Mouse (Mus musculus) thymus, adult 2 months (tissue): ENCODE results near the gene Dclk1. TPM values are rescaled to one million over a fixed set of nuclear protein-coding genes. Genes with fewer than 3 reads are reported as not detected.

Source experiments
- DNase-seq: peaks from one replicate; pipeline ENCODE4 v3.0.0; 2021
- H3K27ac ChIP-seq: fragments of 200-500 bp; 2 replicates; pipeline ENCODE4 v1.5.1; 2012; ENCODE audit warnings: low read length, control low read depth; ENCODE audit not compliant: control insufficient read depth, insufficient read depth
- H3K27me3 ChIP-seq: fragments of 200-500 bp; 2 replicates; pipeline ENCODE4 v1.6.1; 2012; ENCODE audit warnings: mild to moderate bottlenecking, low read length, moderate library complexity, mixed read lengths; ENCODE audit not compliant: control insufficient read depth, insufficient read depth
- H3K36me3 ChIP-seq: fragments of 200-500 bp; 2 replicates; pipeline ENCODE4 v1.6.1; 2012; ENCODE audit warnings: mild to moderate bottlenecking, low read length, moderate library complexity; ENCODE audit not compliant: control insufficient read depth, insufficient read depth
- H3K4me1 ChIP-seq: fragments of 200-500 bp; replicated peaks from 2 replicates; pipeline ENCODE4 v1.6.1; 2012; ENCODE audit warnings: low read length; ENCODE audit not compliant: control insufficient read depth, insufficient read depth
- H3K4me3 ChIP-seq: fragments of 200-500 bp; 2 replicates; pipeline ENCODE4 v1.5.1; 2012; ENCODE audit warnings: mild to moderate bottlenecking, low read length, control low read depth, moderate library complexity; ENCODE audit not compliant: control insufficient read depth, insufficient read depth
- CTCF ChIP-seq: fragments of 200-500 bp; IDR thresholded peaks from 2 replicates; pipeline ENCODE4 v1.5.1; 2012; ENCODE audit warnings: mild to moderate bottlenecking, control low read depth, low read length, moderate library complexity, borderline replicate concordance; ENCODE audit not compliant: control insufficient read depth, poor library complexity, insufficient read depth; ENCODE audit errors: extremely low read depth
- POLR2A ChIP-seq: fragments of 200-500 bp; IDR thresholded peaks from 2 replicates; pipeline ENCODE4 v1.6.1; 2012; ENCODE audit warnings: mild to moderate bottlenecking, low read length, control low read depth, moderate library complexity; ENCODE audit not compliant: control insufficient read depth, poor library complexity, insufficient read depth; ENCODE audit errors: extremely low read depth
- WGBS: fragments of 180-500 bp; shearing (Covaris S2); methylation state at CpG from one replicate; pipeline ENCODE4 v1.1.7; 2018; 5-methylcytosine and 5-hydroxymethylcytosine counted together
- polyA plus RNA-seq: library from polyadenylated mRNA; depleted of rRNA; stranded (reverse); fragments of >200 nt; gene quantifications from 2 replicates; pipeline ENCODE4 v1.2.3, GENCODE M21; 2012

The Dclk1 gene
- polyA plus RNA-seq, 1 experiment: 1.6 TPM

DNA sequence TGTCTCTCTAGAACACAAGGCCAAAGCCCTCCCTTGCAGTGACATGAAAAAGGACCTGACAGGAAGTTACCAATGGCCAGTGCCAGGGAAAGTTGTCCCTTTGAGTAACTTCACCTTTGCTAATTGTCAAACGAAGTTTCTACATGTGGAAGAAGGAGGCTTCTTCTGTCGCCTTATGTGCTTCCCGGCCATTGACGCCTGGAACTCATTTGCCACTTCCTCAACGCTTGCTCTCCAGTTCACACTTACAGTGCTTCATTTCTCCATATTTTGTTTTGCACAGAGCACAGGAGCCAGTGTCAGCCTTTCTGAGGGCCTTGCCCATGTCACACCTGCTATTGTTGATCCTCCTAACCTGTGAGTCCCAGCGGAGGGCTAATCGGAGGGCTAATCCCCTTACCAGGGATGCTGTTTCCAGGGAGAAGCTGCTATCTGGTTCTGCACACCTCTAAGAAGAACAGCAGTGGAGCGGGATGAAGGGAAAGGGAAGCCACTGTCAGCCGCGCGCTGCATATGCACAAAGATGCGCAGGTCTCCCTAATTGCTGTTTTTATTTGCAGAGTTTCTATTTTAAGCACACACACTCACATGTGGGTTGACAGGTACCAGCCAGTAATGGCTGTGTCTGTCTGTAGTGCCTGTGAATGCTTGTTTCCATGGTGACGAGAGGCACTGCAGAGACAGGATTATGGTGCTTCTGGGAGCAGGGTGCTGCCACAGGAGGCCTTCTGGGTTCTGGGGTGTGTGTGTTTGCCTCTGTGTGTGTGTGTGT lies 109.3 kb downstream of the Dclk1 start:
- Histone ChIP-seq H3K27me3 (no peaks in the 10 kb centered on the region), H3K36me3 (no peaks in the 10 kb centered on the region), H3K4me3 (no peak overlapping the region), H3K27ac (no peak overlapping the region), H3K4me1 (no peaks in the 10 kb centered on the region)
- TF ChIP-seq POLR2A: no peak
- TF ChIP-seq CTCF: no peak
- WGBS: 87% methylated on average over 13 of the region's 13 CpGs
- DNase-seq: no peak

DNA sequence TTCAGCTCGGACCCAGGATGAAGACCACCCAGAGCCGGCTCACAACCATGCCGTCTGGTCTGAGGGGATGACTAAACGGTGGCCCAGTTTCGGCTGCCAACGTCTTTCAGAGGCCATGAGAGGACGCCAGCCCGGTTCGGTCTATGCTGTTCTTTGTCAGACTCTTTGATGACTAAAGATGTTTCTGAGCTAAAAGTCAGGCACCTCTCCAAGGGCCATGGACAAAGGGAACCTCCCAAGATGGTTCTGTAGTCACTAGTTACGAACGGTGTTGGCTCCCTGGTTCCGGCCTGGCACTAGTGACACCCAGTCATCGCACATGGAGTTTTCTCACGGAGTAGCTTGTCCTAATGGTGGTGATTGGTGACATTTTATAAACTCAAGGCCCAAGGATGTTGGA lies 110.4 kb downstream of the Dclk1 start:
- H3K27ac ChIP-seq: no peak overlapping the region
- WGBS: 97% methylated on average over 14 of the region's 14 CpGs
- DNase-seq: no peak

DNA sequence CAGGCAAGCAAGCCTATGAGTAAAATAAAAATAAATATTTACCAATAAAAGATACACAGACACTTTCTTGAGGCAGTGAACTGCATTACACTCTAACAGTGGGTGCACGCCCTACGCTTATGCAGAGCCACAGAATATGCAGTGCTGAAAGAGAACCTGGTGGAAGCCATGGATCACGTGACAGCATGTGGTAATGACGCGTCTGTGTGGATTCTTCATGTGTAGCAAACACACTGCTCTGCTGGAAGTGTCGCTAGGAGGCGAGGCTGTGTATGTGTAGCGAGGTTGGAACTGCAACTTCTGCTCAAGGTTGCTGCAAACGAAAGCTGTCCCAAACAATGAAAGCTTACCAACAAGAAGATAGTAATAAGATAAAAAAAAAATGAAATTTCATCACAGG lies 111.0 kb downstream of the Dclk1 start:
- no peak overlapping the region for H3K4me3 ChIP-seq
- WGBS: 86% methylated on average over 9 of the region's 9 CpGs
- TF ChIP-seq POLR2A: no peak
- no peak for TF ChIP-seq CTCF
- H3K27me3 ChIP-seq: no peaks in the 10 kb centered on the region
- no peak overlapping the region for H3K27ac ChIP-seq
- H3K4me1 ChIP-seq: no peaks in the 10 kb centered on the region
- no peaks in the 10 kb centered on the region for H3K36me3 ChIP-seq
- no peak for DNase-seq

More for the DNA sequence above, 110.4 kb downstream of the Dclk1 start:
- TF ChIP-seq POLR2A (no peak), CTCF (no peak)
- Histone ChIP-seq H3K4me1 (no peaks in the 10 kb centered on the region), H3K4me3 (no peak overlapping the region), H3K36me3 (no peaks in the 10 kb centered on the region), H3K27me3 (no peaks in the 10 kb centered on the region)

GRCm38 (mm10) chr3:55353909-55354511 lies 111.8 kb downstream of the Dclk1 start:
- H3K4me1 ChIP-seq: no peaks in the 10 kb centered on the region
- TF ChIP-seq POLR2A (no peak), CTCF (no peak)
- H3K4me3 ChIP-seq: no peak overlapping the region
- H3K27me3 ChIP-seq: no peaks in the 10 kb centered on the region
- 85% methylated on average over 13 of the region's 13 CpGs for WGBS
- no peak for DNase-seq
- no peak overlapping the region for H3K27ac ChIP-seq
- H3K36me3 ChIP-seq: no peaks in the 10 kb centered on the region

DNA sequence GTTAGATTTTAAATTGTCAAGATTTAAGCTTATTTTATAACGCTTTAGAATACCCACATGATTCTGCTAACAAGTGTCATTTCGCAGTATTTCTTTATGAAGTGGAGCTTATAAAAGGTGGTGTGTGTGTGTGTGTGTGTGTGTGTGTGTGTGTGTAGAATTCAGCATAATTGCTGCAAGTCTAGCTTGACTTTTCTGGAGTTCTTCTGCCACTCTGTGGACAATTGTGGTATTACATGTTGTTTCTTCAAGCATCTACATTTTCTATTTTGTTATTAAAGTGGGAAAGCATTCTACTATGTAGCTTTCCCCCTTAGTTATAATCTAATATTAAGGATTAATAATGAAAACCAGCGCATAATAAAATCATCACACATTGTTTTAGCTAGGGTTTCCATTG lies 112.6 kb downstream of the Dclk1 start:
- H3K27ac ChIP-seq: no peak overlapping the region
- no peak for DNase-seq
- no peak overlapping the region for H3K4me3 ChIP-seq
- H3K36me3 ChIP-seq: no peaks in the 10 kb centered on the region
- H3K4me1 ChIP-seq: no peaks in the 10 kb centered on the region
- 34% methylated on average over 3 of the region's 3 CpGs for WGBS
- H3K27me3 ChIP-seq: no peaks in the 10 kb centered on the region
- TF ChIP-seq POLR2A (no peak), CTCF (no peak)

GRCm38 (mm10) chr3:55358486-55358885 lies 116.3 kb downstream of the Dclk1 start:
- Histone ChIP-seq H3K36me3 (no peaks in the 10 kb centered on the region), H3K27ac (no peak overlapping the region), H3K27me3 (no peaks in the 10 kb centered on the region), H3K4me3 (no peak overlapping the region), H3K4me1 (no peaks in the 10 kb centered on the region)
- DNase-seq: no peak
- TF ChIP-seq POLR2A (no peak), CTCF (no peak)
- 80% methylated on average over 8 of the region's 8 CpGs for WGBS

DNA sequence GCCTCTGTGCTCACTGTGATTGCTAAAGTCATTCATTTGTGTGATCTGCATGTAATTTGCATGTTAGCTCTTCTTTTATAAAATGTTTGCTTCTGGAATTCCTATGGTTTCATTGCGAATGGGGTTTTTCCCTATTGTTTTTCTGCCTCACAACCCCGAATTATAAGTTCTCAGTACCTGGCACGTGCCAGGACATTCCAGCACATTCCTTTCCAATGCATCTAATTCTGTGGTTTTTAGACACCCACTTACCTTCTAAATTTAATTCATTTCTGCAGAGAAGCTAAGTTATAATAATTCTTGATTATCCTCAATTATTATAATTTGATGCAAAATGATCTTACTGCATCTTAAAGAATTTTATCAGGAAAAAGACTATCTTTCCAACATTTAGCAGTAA lies 118.7 kb downstream of the Dclk1 start:
- TF ChIP-seq POLR2A (no peak), CTCF (no peak)
- Histone ChIP-seq H3K36me3 (no peaks in the 10 kb centered on the region), H3K27ac (no peak overlapping the region), H3K4me1 (no peaks in the 10 kb centered on the region), H3K4me3 (no peak overlapping the region), H3K27me3 (no peaks in the 10 kb centered on the region)
- DNase-seq: no peak
- 92% methylated on average over 3 of the region's 3 CpGs for WGBS
